Mouse (Mus musculus) ES-Bruce4 (cell line): Measurements from ENCODE around the gene Mrpl1.

Source experiments
- CTCF ChIP-seq: IDR thresholded peaks from one replicate; pipeline ENCODE4 v1.8.1; 2011; ENCODE audit warnings: low read depth, low read length
- POLR2A ChIP-seq: IDR thresholded peaks from one replicate; pipeline ENCODE4 v1.8.1; 2011; ENCODE audit warnings: low read length; ENCODE audit not compliant: insufficient read depth

- TF ChIP-seq CTCF (no peak), POLR2A (no peak)
Measured at GRCm38 (mm10) chr5:96161578-96162398, 47.5 kb upstream of the Mrpl1 start.
